Mouse (Mus musculus): Measurements from ENCODE around the gene Gm45799. TPM values are rescaled to one million over a fixed set of nuclear protein-coding genes. Genes with fewer than 3 reads are reported as not detected.
A peak's percentile ranks its signal among the peaks of the same experiment; 100 is the strongest.

The Gm45799 gene
- total and polyA plus RNA-seq, 3 experiments: 67.2 to 109 TPM; not detected in 1

GRCm38 (mm10) chr7:105634272-105634920 is 6.0 kb upstream of the Gm45799 start:
- Histone ChIP-seq H3K9ac (ENCODE audit: control insufficient read depth, low read depth, low read length, poor library complexity, severe bottlenecking) (peak overlapping the region; percentile 83), H3K27ac (ENCODE audit: control insufficient read depth, low read depth, low read length) (peak overlapping the region; percentile 60), H3K27me3 (ENCODE audit: control insufficient read depth in 1 of 2, insufficient read depth in 2 of 2, low read length in 2 of 2) (no peaks in the 10 kb centered on the region), H3K4me3 (ENCODE audit: control insufficient read depth in 1 of 2, insufficient read depth in 1 of 2, low read depth in 2 of 2, low read length in 2 of 2) (peak overlapping the region; percentile 86 to 96), H3K79me2 (ENCODE audit: control insufficient read depth, insufficient read depth, low read length, poor library complexity) (peaks cover 5% of the 10 kb centered on the region), H3K9me3 (replicated peaks; ENCODE audit: insufficient read depth, low read length) (no peaks in the 10 kb centered on the region), H3K4me1 (ENCODE audit: control insufficient read depth in 1 of 2, insufficient read depth in 2 of 2, low read length in 2 of 2) (peaks cover 3 to 14% of the 10 kb centered on the region in 2 experiments), H3K36me3 (ENCODE audit: control insufficient read depth in 1 of 2, insufficient read depth in 2 of 2, low read length in 2 of 2) (peaks cover 0 to 11% of the 10 kb centered on the region in 2 experiments; a peak in 2 of 4 replicates)
- peak; percentile 71 for DNase-seq (ENCODE audit: low read depth, low spot score)
- TF ChIP-seq HCFC1 (IDR thresholded peaks at IDR 0.05; ENCODE audit: low read depth, low read length) (peak; percentile 43; the same call in 1 of the 2 replicates), MYC (IDR thresholded peaks at IDR 0.05; ENCODE audit: low read depth, low read length) (no peak), EP300 (IDR thresholded peaks at IDR 0.05; ENCODE audit: low read depth in 1 of 2, low read length in 2 of 2) (peak in 1 of 2 experiments; percentile 36; a peak in 1 of 4 replicates), GATA1 (IDR thresholded peaks at IDR 0.05; ENCODE audit: low read depth, low read length) (peak; percentile 29; the same call in 1 of the 2 replicates), RAD21 (IDR thresholded peaks at IDR 0.05; ENCODE audit: low read depth, low read length) (no peak)

DNA sequence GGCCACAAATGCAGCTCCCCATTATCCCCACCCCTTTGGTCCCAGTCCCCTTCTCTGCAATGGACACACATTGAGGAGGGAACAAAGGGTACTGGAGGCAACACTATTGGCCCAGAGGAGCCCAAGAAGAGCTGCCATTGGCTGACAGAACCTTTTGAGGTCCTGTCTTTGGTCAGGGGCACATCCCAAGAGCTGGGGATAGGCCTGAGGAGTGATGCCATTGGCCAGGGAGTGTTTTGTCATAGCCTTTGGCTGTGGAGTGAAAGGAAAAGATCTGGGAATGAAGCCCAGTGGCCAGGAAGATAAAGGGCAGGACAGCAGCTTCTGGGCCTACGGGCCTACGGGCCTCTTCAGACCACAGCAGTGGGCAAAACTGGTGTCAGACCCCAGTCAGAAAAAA is 4.6 kb upstream of the Gm45799 start:
- peaks cover 15% of the 10 kb centered on the region for H3K79me2 ChIP-seq (ENCODE audit: control insufficient read depth, insufficient read depth, low read length, poor library complexity)
- no peak for DNase-seq (ENCODE audit: low read depth, low spot score)
- H3K27me3 ChIP-seq (ENCODE audit: control insufficient read depth in 1 of 2, insufficient read depth in 2 of 2, low read length in 2 of 2): no peaks in the 10 kb centered on the region
- H3K27ac ChIP-seq (ENCODE audit: control insufficient read depth, low read depth, low read length): no peak overlapping the region
- no peak overlapping the region for H3K4me3 ChIP-seq (ENCODE audit: control insufficient read depth in 1 of 2, insufficient read depth in 1 of 2, low read depth in 2 of 2, low read length in 2 of 2)
- TF ChIP-seq ZC3H11A (IDR thresholded peaks at IDR 0.05; ENCODE audit: low read depth, low read length) (no peak), TAL1 (IDR thresholded peaks at IDR 0.05; ENCODE audit: low read length) (no peak), RAD21 (IDR thresholded peaks at IDR 0.05; ENCODE audit: low read depth, low read length) (no peak), ETS1 (IDR thresholded peaks at IDR 0.05; ENCODE audit: low read depth, low read length) (no peak), NRF1 (IDR thresholded peaks at IDR 0.05; ENCODE audit: insufficient read depth, low read depth, low read length, poor library complexity, severe bottlenecking) (no peak), USF1 (IDR thresholded peaks at IDR 0.05; ENCODE audit: low read depth, low read length) (no peak), UBTF (IDR thresholded peaks at IDR 0.05; ENCODE audit: borderline replicate concordance, insufficient read depth, low read depth, low read length) (no peak), BHLHE40 (IDR thresholded peaks at IDR 0.05; ENCODE audit: borderline replicate concordance, low read depth, low read length) (no peak), GABPA (IDR thresholded peaks at IDR 0.05; ENCODE audit: low read depth, low read length) (no peak), GATA1 (IDR thresholded peaks at IDR 0.05; ENCODE audit: low read depth, low read length) (no peak), POLR2AphosphoS5 (IDR thresholded peaks at IDR 0.05; ENCODE audit: borderline replicate concordance, low read depth, low read length) (no peak), ELF1 (IDR thresholded peaks at IDR 0.05; ENCODE audit: low read depth, low read length) (no peak), CTCF (IDR thresholded peaks at IDR 0.05 in 2 of 3, conservative IDR thresholded peaks at IDR 0.05 in 1 of 3; ENCODE audit: control insufficient read depth in 1 of 3, insufficient read depth in 1 of 3, low read depth in 2 of 3, low read length in 3 of 3, poor library complexity in 1 of 3, severe bottlenecking in 1 of 3) (no peak), RCOR1 (IDR thresholded peaks at IDR 0.05; ENCODE audit: low read depth, low read length) (no peak), TCF12 (IDR thresholded peaks at IDR 0.05; ENCODE audit: low read depth, low read length) (no peak), NELFE (IDR thresholded peaks at IDR 0.05; ENCODE audit: low read depth, low read length) (no peak), MAX (IDR thresholded peaks at IDR 0.05; ENCODE audit: low read length) (no peak), E2F4 (IDR thresholded peaks at IDR 0.05; ENCODE audit: borderline replicate concordance, low read depth, low read length) (no peak), MAZ (IDR thresholded peaks at IDR 0.05; ENCODE audit: low read depth, low read length) (no peak), ZMIZ1 (IDR thresholded peaks at IDR 0.05; ENCODE audit: low read depth, low read length) (no peak)
- H3K4me1 ChIP-seq (ENCODE audit: control insufficient read depth in 1 of 2, insufficient read depth in 2 of 2, low read length in 2 of 2): peaks cover 3 to 20% of the 10 kb centered on the region in 2 experiments
- no peak overlapping the region for H3K9ac ChIP-seq (ENCODE audit: control insufficient read depth, low read depth, low read length, poor library complexity, severe bottlenecking)
- H3K9me3 ChIP-seq (replicated peaks; ENCODE audit: insufficient read depth, low read length): no peaks in the 10 kb centered on the region
- peaks cover 0 to 14% of the 10 kb centered on the region in 2 experiments; a peak in 2 of 4 replicates for H3K36me3 ChIP-seq (ENCODE audit: control insufficient read depth in 1 of 2, insufficient read depth in 2 of 2, low read length in 2 of 2)
